Mouse (Mus musculus) erythroblast, embryonic 14.5 days (primary cell): ENCODE data around the gene Cct8l1.

Source experiments
- GATA1 ChIP-seq: IDR thresholded peaks from 2 replicates; pipeline ENCODE4 v1.6.1; 2012; ENCODE audit warnings: low read length, inconsistent platforms, mixed read lengths
- TAL1 ChIP-seq: IDR thresholded peaks from 3 replicates; pipeline ENCODE4 v1.6.1; 2012; ENCODE audit warnings: low read length, inconsistent platforms, mixed read lengths

DNA sequence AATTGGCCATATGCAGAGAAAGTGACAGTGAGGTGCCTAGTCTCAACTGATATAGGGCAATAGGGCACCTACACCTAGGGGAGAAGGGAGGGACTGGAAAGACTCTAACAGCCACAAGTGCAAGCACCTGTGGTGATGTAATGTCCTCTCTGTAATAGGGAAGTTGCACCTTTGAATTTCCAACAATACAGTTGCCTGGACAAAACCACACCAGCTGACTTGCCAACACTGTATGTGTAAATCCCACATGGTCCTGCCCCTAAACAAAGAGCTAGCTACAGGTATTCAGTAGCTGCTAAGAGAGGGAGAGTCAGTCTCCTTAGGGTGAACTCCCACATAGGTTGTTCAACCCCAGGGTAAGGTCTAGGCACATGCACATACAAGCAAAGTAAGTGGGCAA, 24.5 kb downstream of the Cct8l1 start:
- no peak for TF ChIP-seq TAL1
- no peak for TF ChIP-seq GATA1
